Mouse (Mus musculus): ENCODE measurements at regions not wholly inside any gene's neighbourhood (a gene's known extent, or its start where the extent isn't known, plus 50 kb on each side); places are given as distances from the start of the nearest gene placed in this dataset.
A peak's percentile ranks its signal among the peaks of the same experiment; 100 is the strongest.

DNA sequence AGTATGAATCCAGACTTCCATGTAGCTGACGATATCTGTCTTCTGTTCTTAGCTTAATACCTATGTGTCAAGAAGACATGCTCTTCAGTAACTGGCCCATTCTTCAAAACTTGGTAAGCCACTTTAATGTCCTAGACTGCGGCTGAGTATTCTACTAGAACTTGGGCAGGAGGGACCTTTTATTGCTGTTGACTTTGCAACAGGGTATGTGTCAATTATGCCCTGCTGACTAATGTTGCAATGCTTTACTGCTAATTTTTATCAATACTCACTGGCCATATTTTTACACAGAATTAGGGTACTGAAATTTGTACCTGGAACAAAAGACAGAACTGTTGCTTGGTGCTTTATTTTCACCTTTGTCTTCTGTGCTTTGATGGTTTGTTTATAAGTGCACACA, 746.9 kb downstream of the Ppargc1a start:
- H3K27ac ChIP-seq, result no peak overlapping the region
- no peak overlapping the region for H3K4me2 ChIP-seq (ENCODE audit: low read length)
- WGBS, result 79% methylated on average over 2 of the region's 2 CpGs

DNA sequence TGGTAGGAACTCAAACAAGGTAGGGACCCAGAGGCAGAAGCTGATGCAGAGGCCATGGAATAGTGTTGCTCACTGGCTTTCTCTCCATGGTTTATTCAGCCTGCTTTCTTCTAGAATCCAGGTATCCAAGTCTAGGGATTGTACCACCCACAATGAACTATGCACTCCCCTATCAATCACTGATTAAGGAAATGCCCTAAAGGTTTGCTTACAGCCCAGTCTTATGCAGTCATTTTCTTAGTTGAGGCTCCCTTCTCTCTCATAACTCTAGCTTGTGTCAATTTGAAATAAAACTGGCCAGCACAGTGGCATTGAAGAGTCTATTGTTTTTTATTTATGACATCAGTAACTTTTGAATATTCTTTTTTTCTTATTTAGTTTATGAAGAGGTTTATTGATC, 747.6 kb downstream of the Ppargc1a start:
- H3K27ac ChIP-seq, result no peak overlapping the region
- H3K36me3 ChIP-seq (ENCODE audit: insufficient read depth, low read length), result no peaks in the 10 kb centered on the region
- no peak overlapping the region for H3K4me2 ChIP-seq (ENCODE audit: low read length)
- H3K4me1 ChIP-seq (replicated peaks; ENCODE audit: insufficient read depth, low read length), result no peaks in the 10 kb centered on the region
- no peak for ATAC-seq (replicated peaks; ENCODE audit: low FRiP score, low read depth)
- no peaks in the 10 kb centered on the region for H3K9me3 ChIP-seq (replicated peaks; ENCODE audit: low read length)
- no peak overlapping the region for H3K4me3 ChIP-seq (replicated peaks; ENCODE audit: low read depth, low read length)
- TF ChIP-seq CTCF (IDR thresholded peaks at IDR 0.05; ENCODE audit: low read depth), result no peak
- H3K27me3 ChIP-seq (ENCODE audit: insufficient read depth, low read length), result no peaks in the 10 kb centered on the region
- DNase-seq (ENCODE audit: low spot score), result no peak
- H3K9ac ChIP-seq (ENCODE audit: low read depth, low read length), result no peak overlapping the region

More for the DNA sequence above, 746.9 kb downstream of the Ppargc1a start:
- Histone ChIP-seq H3K36me3 (ENCODE audit: insufficient read depth, low read length) (no peaks in the 10 kb centered on the region), H3K4me3 (replicated peaks; ENCODE audit: low read depth, low read length) (no peak overlapping the region), H3K27me3 (ENCODE audit: insufficient read depth, low read length) (no peaks in the 10 kb centered on the region), H3K9ac (ENCODE audit: low read depth, low read length) (no peak overlapping the region), H3K9me3 (replicated peaks; ENCODE audit: low read length) (no peaks in the 10 kb centered on the region), H3K4me1 (replicated peaks; ENCODE audit: insufficient read depth, low read length) (no peaks in the 10 kb centered on the region)
- ATAC-seq (replicated peaks; ENCODE audit: low FRiP score, low read depth) (no peak), DNase-seq (ENCODE audit: low spot score) (no peak)
- no peak for TF ChIP-seq CTCF (IDR thresholded peaks at IDR 0.05; ENCODE audit: low read depth)

DNA sequence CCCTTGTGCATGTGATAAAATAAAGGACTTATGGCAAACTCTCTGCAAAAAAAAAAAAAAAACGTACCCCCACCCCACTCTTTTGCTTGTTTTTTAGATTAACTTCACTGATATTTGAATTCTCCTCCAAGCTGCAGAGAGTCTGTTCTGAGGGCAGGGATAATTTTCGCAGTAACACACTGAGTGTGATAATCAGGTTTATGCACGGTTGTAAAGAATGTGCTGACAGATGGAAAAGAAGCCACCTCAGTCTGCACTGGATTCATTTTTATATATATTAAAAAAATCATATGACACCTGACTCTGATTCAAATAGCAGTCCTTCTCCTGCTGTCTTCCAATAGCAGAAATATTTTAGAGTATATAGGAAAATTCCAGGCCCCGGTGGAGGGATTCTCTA, 736.5 kb upstream of the Adgra3 start:
- Histone ChIP-seq H3K9me3 (replicated peaks; ENCODE audit: low read length) (no peaks in the 10 kb centered on the region), H3K27ac (no peak overlapping the region), H3K27me3 (ENCODE audit: insufficient read depth, low read length) (no peaks in the 10 kb centered on the region), H3K4me1 (replicated peaks; ENCODE audit: insufficient read depth, low read length) (no peaks in the 10 kb centered on the region), H3K36me3 (ENCODE audit: insufficient read depth, low read length) (no peaks in the 10 kb centered on the region), H3K4me2 (ENCODE audit: low read length) (no peak overlapping the region), H3K4me3 (replicated peaks; ENCODE audit: low read depth, low read length) (no peak overlapping the region), H3K9ac (ENCODE audit: low read depth, low read length) (no peak overlapping the region)
- 63% methylated on average over 4 of the region's 4 CpGs for WGBS
- no peak for TF ChIP-seq CTCF (IDR thresholded peaks at IDR 0.05; ENCODE audit: low read depth)
- ATAC-seq (replicated peaks; ENCODE audit: low FRiP score, low read depth) (no peak), DNase-seq (ENCODE audit: low spot score) (no peak)

DNA sequence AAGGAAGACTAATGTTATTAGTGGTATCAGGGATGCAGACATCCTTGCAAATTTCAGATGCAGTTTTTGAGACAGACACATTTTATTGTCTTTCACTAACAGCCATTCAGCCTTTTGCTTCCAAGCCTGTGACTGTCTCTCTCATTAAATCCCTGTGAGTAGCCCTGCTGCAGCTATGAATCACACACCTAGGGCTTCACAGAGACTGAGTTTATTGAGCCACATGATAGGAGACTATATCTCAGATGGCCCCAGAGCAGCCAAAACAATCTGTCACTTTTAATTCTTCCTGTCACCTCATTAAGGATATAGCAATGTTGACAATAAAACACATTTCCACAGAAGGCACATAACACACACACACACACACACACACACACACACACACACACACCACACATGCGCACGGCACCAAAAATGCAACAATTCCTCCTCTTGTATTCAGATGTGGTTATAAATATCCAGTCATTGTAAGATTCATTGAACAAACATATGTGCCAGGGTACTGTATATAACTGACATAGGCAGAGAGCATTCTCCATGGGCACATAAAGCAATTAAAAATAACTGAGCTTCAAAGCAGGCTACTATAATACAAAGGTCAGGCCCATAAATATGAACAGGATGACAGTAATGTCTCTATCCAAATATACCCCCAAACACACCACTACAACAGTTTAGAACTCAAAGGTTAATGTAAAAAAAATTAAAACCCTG, 735.8 kb upstream of the Adgra3 start:
- DNase-seq (ENCODE audit: low spot score) (no peak), ATAC-seq (replicated peaks; ENCODE audit: low FRiP score, low read depth) (no peak)
- no peak for TF ChIP-seq CTCF (IDR thresholded peaks at IDR 0.05; ENCODE audit: low read depth)
- Histone ChIP-seq H3K4me3 (replicated peaks; ENCODE audit: low read depth, low read length) (no peak overlapping the region), H3K27ac (no peak overlapping the region), H3K27me3 (ENCODE audit: insufficient read depth, low read length) (no peaks in the 10 kb centered on the region), H3K4me1 (replicated peaks; ENCODE audit: insufficient read depth, low read length) (no peaks in the 10 kb centered on the region), H3K36me3 (ENCODE audit: insufficient read depth, low read length) (no peaks in the 10 kb centered on the region), H3K4me2 (ENCODE audit: low read length) (no peak overlapping the region), H3K9me3 (replicated peaks; ENCODE audit: low read length) (no peaks in the 10 kb centered on the region), H3K9ac (ENCODE audit: low read depth, low read length) (no peak overlapping the region)
- 69% methylated on average over 2 of the region's 2 CpGs for WGBS

DNA sequence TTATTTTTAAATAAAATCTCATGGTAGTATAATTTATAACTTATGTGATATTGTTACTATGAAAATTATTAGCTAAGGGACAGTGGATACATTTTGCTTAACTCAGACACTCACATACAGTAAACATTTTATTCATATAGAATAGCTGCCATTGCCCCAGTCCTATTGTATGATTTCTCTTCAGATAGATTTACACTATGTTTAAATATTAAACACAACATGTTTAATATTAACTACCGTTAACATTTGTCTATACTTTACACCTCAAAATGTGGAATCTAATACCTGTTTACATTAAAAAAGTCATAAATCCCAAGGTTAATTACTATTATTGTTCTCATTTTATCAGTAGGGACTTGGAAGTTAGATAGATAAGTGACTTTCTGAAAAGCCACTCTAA, 734.8 kb upstream of the Adgra3 start:
- no peak overlapping the region for H3K27ac ChIP-seq
- H3K4me3 ChIP-seq (replicated peaks; ENCODE audit: low read depth, low read length), result no peak overlapping the region
- 71% methylated on average over 1 of the region's 1 CpGs for WGBS
- ATAC-seq (replicated peaks; ENCODE audit: low FRiP score, low read depth) (no peak), DNase-seq (ENCODE audit: low spot score) (no peak)
- no peaks in the 10 kb centered on the region for H3K36me3 ChIP-seq (ENCODE audit: insufficient read depth, low read length)
- no peaks in the 10 kb centered on the region for H3K9me3 ChIP-seq (replicated peaks; ENCODE audit: low read length)
- no peaks in the 10 kb centered on the region for H3K27me3 ChIP-seq (ENCODE audit: insufficient read depth, low read length)
- no peak overlapping the region for H3K9ac ChIP-seq (ENCODE audit: low read depth, low read length)
- H3K4me1 ChIP-seq (replicated peaks; ENCODE audit: insufficient read depth, low read length), result no peaks in the 10 kb centered on the region
- no peak for TF ChIP-seq CTCF (IDR thresholded peaks at IDR 0.05; ENCODE audit: low read depth)
- no peak overlapping the region for H3K4me2 ChIP-seq (ENCODE audit: low read length)

DNA sequence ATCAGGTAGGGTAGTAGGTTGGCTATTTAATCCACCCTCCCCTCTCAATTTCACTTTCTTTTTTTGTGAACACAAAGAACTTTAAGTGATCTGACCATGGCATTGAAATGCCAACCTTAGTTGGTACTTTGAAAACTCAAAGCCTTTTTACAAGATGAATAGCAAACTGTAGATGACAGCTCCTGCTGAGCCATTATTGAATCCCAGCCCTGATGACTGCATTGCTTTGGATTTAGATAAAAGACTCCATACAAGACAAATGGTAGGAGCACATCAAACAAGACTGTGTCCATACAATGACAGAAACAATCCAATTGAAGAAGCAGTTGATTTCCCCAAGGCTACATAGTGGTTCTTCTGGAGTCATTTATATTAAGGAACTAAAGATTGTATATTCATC, 726.5 kb upstream of the Adgra3 start:
- Histone ChIP-seq H3K36me3 (ENCODE audit: insufficient read depth, low read length) (no peaks in the 10 kb centered on the region), H3K27me3 (ENCODE audit: insufficient read depth, low read length) (no peaks in the 10 kb centered on the region)
- no peak for TF ChIP-seq CTCF (IDR thresholded peaks at IDR 0.05; ENCODE audit: low read depth)

DNA sequence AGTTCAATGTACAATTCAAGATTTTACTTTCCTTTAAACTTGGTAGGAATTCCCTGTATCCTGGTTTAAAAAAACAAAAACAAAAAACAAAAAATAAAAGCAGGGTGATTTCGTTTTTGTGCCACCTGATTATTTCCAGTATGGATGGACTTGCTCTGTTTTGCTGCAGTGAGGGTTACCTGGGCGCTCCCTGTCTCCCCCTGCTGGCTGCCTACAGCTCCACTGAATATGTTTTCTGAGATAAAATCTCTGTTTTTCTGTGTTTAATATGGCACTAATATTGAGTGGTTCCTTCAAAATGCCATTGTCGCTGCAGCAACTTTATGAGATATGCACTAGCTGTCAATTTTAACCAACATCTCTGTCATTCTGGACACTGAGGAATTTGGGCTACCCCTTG, 720.3 kb upstream of the Adgra3 start:
- WGBS, result 63% methylated on average over 3 of the region's 3 CpGs
- DNase-seq (ENCODE audit: low spot score) (no peak), ATAC-seq (replicated peaks; ENCODE audit: low FRiP score, low read depth) (no peak)
- Histone ChIP-seq H3K27ac (no peak overlapping the region), H3K4me3 (replicated peaks; ENCODE audit: low read depth, low read length) (no peak overlapping the region), H3K36me3 (ENCODE audit: insufficient read depth, low read length) (no peaks in the 10 kb centered on the region), H3K9ac (ENCODE audit: low read depth, low read length) (no peak overlapping the region), H3K9me3 (replicated peaks; ENCODE audit: low read length) (no peaks in the 10 kb centered on the region), H3K4me2 (ENCODE audit: low read length) (no peak overlapping the region), H3K4me1 (replicated peaks; ENCODE audit: insufficient read depth, low read length) (no peaks in the 10 kb centered on the region), H3K27me3 (ENCODE audit: insufficient read depth, low read length) (no peaks in the 10 kb centered on the region)
- TF ChIP-seq CTCF (IDR thresholded peaks at IDR 0.05; ENCODE audit: low read depth), result peak; percentile 50; the same call in 1 of the 2 replicates

More for the DNA sequence above, 726.5 kb upstream of the Adgra3 start:
- Histone ChIP-seq H3K27ac (no peak overlapping the region), H3K4me3 (replicated peaks; ENCODE audit: low read depth, low read length) (no peak overlapping the region), H3K9me3 (replicated peaks; ENCODE audit: low read length) (no peaks in the 10 kb centered on the region), H3K4me1 (replicated peaks; ENCODE audit: insufficient read depth, low read length) (no peaks in the 10 kb centered on the region), H3K9ac (ENCODE audit: low read depth, low read length) (no peak overlapping the region), H3K4me2 (ENCODE audit: low read length) (no peak overlapping the region)
- no peak for ATAC-seq (replicated peaks; ENCODE audit: low FRiP score, low read depth)
- DNase-seq (ENCODE audit: low spot score), result no peak
